Mouse (Mus musculus): Measurements from ENCODE around the gene Eif2b3. TPM values are rescaled to one million over a fixed set of nuclear protein-coding genes. Genes with fewer than 3 reads are reported as not detected.

Eif2b3 gene
- polyA plus RNA-seq, 1 experiment: 8.5 TPM

DNA sequence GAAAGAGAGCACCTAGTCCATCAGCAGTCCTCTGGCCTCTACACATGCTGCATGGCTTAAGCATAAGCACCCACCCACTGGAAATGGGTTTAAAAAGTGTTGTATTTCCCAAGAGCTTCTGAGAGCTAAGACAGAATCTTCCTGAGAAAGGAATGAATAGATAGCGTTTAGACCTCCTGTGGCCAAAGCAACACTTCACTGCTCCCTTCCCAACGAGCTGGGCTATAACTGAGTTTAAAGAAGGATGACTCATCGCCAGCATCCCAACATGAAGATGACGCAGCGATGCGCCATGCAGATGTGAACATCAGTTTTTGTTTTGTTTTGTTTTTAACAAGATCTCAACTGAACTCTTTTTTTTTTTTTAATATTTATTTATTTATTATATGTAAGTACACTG lies 5.6 kb upstream of the Eif2b3 start:
- H3K27ac ChIP-seq (ENCODE audit: insufficient read depth, low read depth, low read length): no peak overlapping the region
- no peaks in the 10 kb centered on the region for H3K4me1 ChIP-seq (ENCODE audit: control insufficient read depth, insufficient read depth, low read length)
- TF ChIP-seq CTCF (IDR thresholded peaks at IDR 0.05; ENCODE audit: low read depth, low read length) (no peak), POLR2A (IDR thresholded peaks at IDR 0.05; ENCODE audit: borderline replicate concordance, low read depth, low read length) (no peak)
- H3K4me3 ChIP-seq (ENCODE audit: insufficient read depth, low read length): no peak overlapping the region

DNA sequence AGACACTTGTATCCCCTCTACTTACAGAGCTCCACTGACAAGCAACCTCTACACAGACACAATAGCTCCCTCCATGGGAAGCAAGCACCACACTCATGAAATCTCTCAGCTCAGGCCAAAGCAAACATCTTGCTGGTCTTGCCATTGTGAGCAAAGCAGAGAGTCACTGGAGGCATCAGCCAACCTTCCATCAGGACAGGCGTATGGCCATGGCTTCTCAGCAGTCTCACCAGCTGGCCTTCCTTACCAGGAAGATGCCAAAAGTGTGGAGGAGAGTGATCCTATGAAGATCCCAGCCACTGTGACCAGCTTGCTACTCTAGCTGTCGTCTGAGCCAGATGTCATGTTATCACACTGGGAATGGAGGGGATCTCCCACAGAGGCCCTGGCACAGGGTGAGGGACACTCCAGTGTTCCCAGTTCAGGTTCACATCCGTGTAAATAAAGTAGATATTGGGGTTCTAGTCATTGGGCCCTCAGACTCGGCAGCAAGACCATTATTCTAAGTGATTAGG lies 4.2 kb upstream of the Eif2b3 start:
- Histone ChIP-seq H3K27ac (ENCODE audit: insufficient read depth, low read depth, low read length) (no peak overlapping the region), H3K4me1 (ENCODE audit: control insufficient read depth, insufficient read depth, low read length) (no peaks in the 10 kb centered on the region), H3K4me3 (ENCODE audit: insufficient read depth, low read length) (no peak overlapping the region)
- no peak for TF ChIP-seq POLR2A (IDR thresholded peaks at IDR 0.05; ENCODE audit: borderline replicate concordance, low read depth, low read length)

DNA sequence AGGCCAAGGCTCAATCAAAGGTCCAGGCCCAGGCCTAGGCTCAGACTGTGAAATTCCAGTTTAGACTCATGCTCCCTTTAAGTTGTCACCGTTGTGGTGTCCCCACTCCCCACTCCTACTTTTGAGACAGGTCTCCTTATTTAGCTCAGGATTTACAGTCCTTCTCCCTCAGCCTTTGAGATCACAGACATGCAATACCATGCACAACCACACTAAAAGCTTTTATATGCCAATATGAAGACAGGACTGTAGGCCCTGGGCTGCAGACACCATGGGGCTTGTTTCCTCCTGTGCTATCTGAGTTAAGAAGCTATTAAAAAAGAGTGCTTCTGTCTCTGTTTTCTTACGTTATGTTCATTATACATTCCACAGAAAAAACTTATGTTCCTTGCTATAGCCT lies 1.5 kb upstream of the Eif2b3 start:
- Histone ChIP-seq H3K4me1 (ENCODE audit: control insufficient read depth, insufficient read depth, low read length) (peaks cover 5% of the 10 kb centered on the region; the same call in 1 of the 2 replicates), H3K4me3 (ENCODE audit: insufficient read depth, low read length) (no peak overlapping the region), H3K27ac (ENCODE audit: insufficient read depth, low read depth, low read length) (no peak overlapping the region)
- TF ChIP-seq CTCF (IDR thresholded peaks at IDR 0.05; ENCODE audit: low read depth, low read length): no peak
- no peak for TF ChIP-seq POLR2A (IDR thresholded peaks at IDR 0.05; ENCODE audit: borderline replicate concordance, low read depth, low read length)

DNA sequence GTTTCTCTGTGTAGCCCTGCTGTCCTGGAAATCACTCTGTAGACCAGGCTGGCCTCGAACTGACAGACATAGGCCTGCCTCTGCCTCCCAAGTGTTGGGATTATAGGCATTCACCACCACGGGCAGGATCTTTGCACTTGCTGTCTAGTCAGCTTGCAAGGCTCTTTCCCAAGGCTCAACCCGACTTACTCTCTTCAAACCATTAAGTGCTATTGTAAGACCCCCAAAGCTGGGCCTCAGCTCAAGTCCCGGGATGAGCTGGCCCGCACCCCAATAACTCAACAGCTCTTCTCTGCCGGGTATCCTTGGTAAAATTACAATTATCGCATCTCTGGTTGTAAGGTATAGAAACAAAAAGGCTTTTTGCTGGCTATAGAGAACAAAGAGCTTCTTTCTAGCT lies 875 bp upstream of the Eif2b3 start:
- Histone ChIP-seq H3K27ac (ENCODE audit: insufficient read depth, low read depth, low read length) (no peak overlapping the region), H3K4me3 (ENCODE audit: insufficient read depth, low read length) (no peak overlapping the region), H3K4me1 (ENCODE audit: control insufficient read depth, insufficient read depth, low read length) (peaks cover 5% of the 10 kb centered on the region; the same call in 1 of the 2 replicates)
- TF ChIP-seq CTCF (IDR thresholded peaks at IDR 0.05; ENCODE audit: low read depth, low read length): no peak
- TF ChIP-seq POLR2A (IDR thresholded peaks at IDR 0.05; ENCODE audit: borderline replicate concordance, low read depth, low read length): no peak

DNA sequence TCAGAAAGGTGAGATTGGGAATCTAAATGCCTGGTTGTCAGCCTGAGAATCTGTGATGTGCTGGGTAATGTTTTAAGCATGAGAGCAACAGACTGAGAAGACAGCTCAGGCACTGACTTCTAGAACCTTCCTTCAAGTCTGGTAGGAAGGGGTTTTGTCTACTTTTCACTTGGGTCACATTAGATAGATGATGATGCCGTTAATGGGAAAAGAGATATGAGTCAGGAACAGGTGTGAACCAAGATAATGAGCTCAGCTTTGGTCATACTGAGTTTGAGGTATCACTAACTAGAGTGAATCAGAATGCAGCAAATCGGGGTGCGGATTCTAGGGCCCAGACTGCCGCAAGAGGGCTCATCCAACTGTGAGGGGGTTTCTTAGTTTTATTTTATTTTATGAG lies 4.3 kb downstream of the Eif2b3 start:
- H3K4me3 ChIP-seq (ENCODE audit: insufficient read depth, low read length): no peak overlapping the region
- no peak for TF ChIP-seq POLR2A (IDR thresholded peaks at IDR 0.05; ENCODE audit: borderline replicate concordance, low read depth, low read length)
- no peak for TF ChIP-seq CTCF (IDR thresholded peaks at IDR 0.05; ENCODE audit: low read depth, low read length)
- H3K27ac ChIP-seq (ENCODE audit: insufficient read depth, low read depth, low read length): no peak overlapping the region
- peaks cover 5% of the 10 kb centered on the region; the same call in 1 of the 2 replicates for H3K4me1 ChIP-seq (ENCODE audit: control insufficient read depth, insufficient read depth, low read length)

DNA sequence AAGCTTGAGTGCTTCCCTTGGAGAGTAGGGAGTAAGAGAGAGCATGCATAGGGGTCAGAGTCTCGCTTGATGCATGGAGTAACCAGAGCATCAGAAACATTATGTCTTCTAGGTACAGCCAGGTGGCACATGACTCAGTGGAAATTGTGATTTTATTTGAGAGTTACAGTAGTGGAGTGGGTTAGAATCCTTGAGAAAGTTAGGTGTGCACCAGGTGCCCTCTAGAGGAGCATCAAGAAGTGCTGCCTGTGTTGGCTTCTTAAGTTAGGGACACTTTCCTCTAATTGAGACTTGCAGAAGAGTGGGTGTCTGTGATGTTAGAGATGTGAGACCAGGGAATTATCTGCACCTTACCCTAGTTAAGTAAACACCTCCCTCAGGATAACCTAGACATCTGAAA lies 11.9 kb downstream of the Eif2b3 start:
- Histone ChIP-seq H3K4me1 (ENCODE audit: control insufficient read depth, insufficient read depth, low read length) (0 out of 2 replicates have a peak, but pooled peaks cover 3% of the 10 kb centered on the region), H3K27ac (ENCODE audit: insufficient read depth, low read depth, low read length) (no peak overlapping the region), H3K4me3 (ENCODE audit: insufficient read depth, low read length) (no peak overlapping the region)
- TF ChIP-seq POLR2A (IDR thresholded peaks at IDR 0.05; ENCODE audit: borderline replicate concordance, low read depth, low read length) (no peak), CTCF (IDR thresholded peaks at IDR 0.05; ENCODE audit: low read depth, low read length) (no peak)

DNA sequence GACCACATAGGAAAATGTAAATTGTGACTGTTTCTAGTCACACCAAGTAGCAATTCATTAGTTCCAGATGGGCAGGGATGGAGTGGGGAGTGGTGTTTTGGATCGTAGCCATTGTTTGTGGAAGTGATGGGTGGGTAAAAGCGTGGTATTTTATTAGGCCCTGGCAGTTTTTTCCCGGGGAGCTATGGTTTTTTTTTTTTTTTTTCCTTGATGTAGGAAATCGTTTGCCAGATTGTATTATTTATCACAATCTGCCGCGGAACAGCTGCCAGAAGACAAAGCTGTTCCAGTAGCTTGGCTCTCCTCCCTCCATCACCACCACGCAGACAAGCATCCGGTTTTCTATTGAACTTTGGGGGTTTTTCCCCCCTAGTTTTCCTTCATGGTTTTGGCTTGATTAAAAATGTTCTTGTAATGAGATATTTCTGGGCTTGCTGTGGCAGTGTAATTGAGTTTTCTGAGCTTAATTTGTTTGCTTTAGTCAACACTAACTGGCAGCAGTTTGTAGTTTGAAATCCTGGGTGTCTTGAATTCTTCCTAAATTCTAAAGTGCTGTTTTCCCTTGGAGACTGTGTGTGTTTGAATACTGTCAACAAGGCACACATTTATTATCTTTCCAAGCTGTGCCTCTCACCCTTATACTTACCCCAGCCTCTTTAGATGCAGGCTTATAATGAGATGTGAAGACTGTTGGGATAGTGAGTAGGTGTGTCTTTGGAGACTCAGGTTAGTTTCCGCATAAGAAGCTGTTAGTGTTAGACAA lies 20.9 kb downstream of the Eif2b3 start:
- no peak for TF ChIP-seq POLR2A (IDR thresholded peaks at IDR 0.05; ENCODE audit: borderline replicate concordance, low read depth, low read length)
- TF ChIP-seq CTCF (IDR thresholded peaks at IDR 0.05; ENCODE audit: low read depth, low read length): no peak
- Histone ChIP-seq H3K4me3 (ENCODE audit: insufficient read depth, low read length) (no peak overlapping the region), H3K4me1 (ENCODE audit: control insufficient read depth, insufficient read depth, low read length) (peaks cover 30% of the 10 kb centered on the region), H3K27ac (ENCODE audit: insufficient read depth, low read depth, low read length) (0 out of 2 replicates have a peak overlapping the region, but pooled peaks have one; percentile 19)

DNA sequence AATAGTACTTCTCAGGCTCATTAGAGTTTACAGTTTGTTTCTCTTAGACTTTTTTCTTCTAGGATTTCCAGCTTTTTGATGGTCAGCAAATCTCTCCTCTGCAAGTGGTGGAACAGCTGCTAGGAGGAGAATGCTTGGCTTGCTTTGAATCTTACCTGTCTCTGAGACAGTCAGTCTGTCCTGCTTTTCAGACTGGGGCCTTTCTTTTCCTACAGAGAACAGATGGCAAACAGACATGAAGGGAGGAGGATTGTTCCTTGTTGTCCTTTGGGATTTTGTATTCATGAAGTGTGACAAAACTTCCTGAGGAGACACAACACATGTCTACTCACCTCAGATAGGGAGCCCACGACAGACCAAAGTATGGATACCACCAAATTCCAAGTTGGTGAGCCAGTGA lies 21.6 kb downstream of the Eif2b3 start:
- H3K27ac ChIP-seq (ENCODE audit: insufficient read depth, low read depth, low read length): peak overlapping the region; percentile 83
- no peak overlapping the region for H3K4me3 ChIP-seq (ENCODE audit: insufficient read depth, low read length)
- TF ChIP-seq POLR2A (IDR thresholded peaks at IDR 0.05; ENCODE audit: borderline replicate concordance, low read depth, low read length) (no peak), CTCF (IDR thresholded peaks at IDR 0.05; ENCODE audit: low read depth, low read length) (no peak)
- peaks cover 30% of the 10 kb centered on the region for H3K4me1 ChIP-seq (ENCODE audit: control insufficient read depth, insufficient read depth, low read length)

DNA sequence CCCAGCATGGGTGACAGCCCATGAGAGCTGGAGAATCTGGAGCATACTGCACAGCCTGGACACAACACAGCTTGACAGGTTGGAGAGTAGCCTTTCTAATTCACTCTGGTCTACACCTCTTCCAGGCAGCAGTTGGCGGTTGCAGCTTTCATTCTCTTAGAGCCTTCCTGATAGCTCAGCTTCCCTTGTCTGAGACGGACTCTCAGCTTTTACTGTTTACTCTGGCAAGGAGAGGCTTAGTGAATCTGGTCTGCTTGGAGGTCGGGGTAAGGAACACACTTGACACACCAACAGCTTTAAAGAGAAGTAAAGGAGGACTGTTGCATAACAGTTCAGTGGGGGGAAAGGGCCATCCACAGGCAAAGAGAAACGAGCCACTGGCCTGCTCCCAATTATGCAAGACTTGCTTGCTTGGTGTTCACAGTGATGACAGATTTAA lies 22.1 kb downstream of the Eif2b3 start:
- Histone ChIP-seq H3K27ac (ENCODE audit: insufficient read depth, low read depth, low read length) (peak overlapping the region; percentile 83), H3K4me3 (ENCODE audit: insufficient read depth, low read length) (peak overlapping the region; percentile 19), H3K4me1 (ENCODE audit: control insufficient read depth, insufficient read depth, low read length) (peaks cover 30% of the 10 kb centered on the region)
- TF ChIP-seq CTCF (IDR thresholded peaks at IDR 0.05; ENCODE audit: low read depth, low read length) (no peak), POLR2A (IDR thresholded peaks at IDR 0.05; ENCODE audit: borderline replicate concordance, low read depth, low read length) (no peak)

DNA sequence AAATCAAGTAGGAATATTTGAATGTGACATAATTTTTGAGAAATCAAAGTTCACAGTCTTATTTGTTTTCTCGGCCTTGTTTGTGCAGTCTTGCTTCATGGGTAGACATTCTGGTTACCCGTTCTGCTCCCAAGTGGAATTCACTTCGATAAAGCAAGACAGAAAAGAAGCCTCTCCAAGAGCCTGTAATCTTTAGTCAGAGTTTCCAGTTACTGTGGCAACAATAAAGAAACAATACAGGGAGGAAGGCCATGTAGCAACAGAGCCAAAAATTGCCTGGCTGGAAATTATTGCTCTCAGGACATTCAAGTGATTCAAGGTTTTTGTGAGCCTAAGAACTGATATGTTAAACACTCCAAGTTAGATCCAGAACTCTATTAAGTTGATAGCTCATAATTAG lies 29.6 kb downstream of the Eif2b3 start:
- Histone ChIP-seq H3K4me1 (ENCODE audit: control insufficient read depth, insufficient read depth, low read length) (peaks cover 7% of the 10 kb centered on the region), H3K27ac (ENCODE audit: insufficient read depth, low read depth, low read length) (no peak overlapping the region), H3K4me3 (ENCODE audit: insufficient read depth, low read length) (no peak overlapping the region)
- TF ChIP-seq CTCF (IDR thresholded peaks at IDR 0.05; ENCODE audit: low read depth, low read length) (no peak), POLR2A (IDR thresholded peaks at IDR 0.05; ENCODE audit: borderline replicate concordance, low read depth, low read length) (no peak)
